Comparison of ENCODE assay signal across 23 mouse cellular contexts in the genomic region with DNA sequence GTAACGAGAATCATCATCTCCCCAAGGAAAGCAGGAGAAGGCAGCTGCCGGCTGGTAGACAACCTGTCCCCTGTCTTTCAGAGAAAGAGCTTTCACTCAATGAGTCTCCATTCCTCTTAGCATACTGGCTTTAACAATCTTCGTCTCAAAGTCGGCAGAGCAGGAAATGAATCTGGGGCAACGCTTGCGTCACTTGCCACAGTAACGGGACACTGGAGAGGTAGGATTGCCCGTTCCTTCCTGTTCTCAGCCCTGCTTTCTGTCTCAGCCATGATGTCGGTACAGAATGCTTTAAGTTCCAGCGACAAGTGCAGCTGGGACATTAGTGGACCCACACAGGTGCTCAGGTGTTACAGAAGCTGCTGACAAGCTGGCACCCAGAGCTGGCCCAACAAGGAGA. TPM values are rescaled to one million over a fixed set of nuclear protein-coding genes. Genes with fewer than 3 reads are reported as not detected.
DNase-seq lines count a peak whose midpoint lies in the region; ATAC-seq lines count a peak whose summit lies in the region.
"Had no signal": no experiment of that assay in that cellular context is flagged by ENCODE, and none has a peak within 500 bp of the region (broad histone marks: within the 10 kb centered on the region; RNA-seq: fewer than 3 reads in every experiment).

No protein-coding gene starts in this region.

- H3K36me3 ChIP-seq in midbrain, embryonic 15.5 days (replicated peaks) = no peaks in the 10 kb centered on the region
- H3K36me3 ChIP-seq: embryonic facial prominence, embryonic 13.5 days; heart, embryonic 10.5 days; hindbrain, embryonic 13.5 days; intestine, embryonic 15.5 days; limb, embryonic 15.5 days had no signal

- no peak overlapping the region for H3K9ac ChIP-seq in midbrain, embryonic 15.5 days
- H3K9ac ChIP-seq: embryonic facial prominence, embryonic 13.5 days; hindbrain, embryonic 13.5 days; intestine, embryonic 15.5 days; limb, embryonic 15.5 days had no signal

- 86% methylated on average over 10 of the region's 10 CpGs for WGBS in midbrain, embryonic 15.5 days

- DNase-seq in naive thymus-derived CD4-positive, alpha-beta T cell, adult 2 months (ENCODE audit: low read depth) = peak; percentile 3
- DNase-seq in thymus, postnatal 36 days = peak; percentile 61 to 76
- no peak for DNase-seq in cerebellum, adult 9-11 months
- DNase-seq in layer of hippocampus, adult 11-12 months (ENCODE audit: low spot score) = no peak
- DNase-seq: cerebellum, adult 8-10 months; gastrocnemius, postnatal 25 days; heart, postnatal 10 days; kidney, postnatal 4 days; lung, postnatal 14 days; retina, postnatal 1 day had no signal

- no peak overlapping the region for H3K27ac ChIP-seq in midbrain, embryonic 15.5 days
- H3K27ac ChIP-seq: embryonic facial prominence, embryonic 13.5 days; heart, embryonic 10.5 days; hindbrain, embryonic 13.5 days; intestine, embryonic 15.5 days; limb, embryonic 15.5 days had no signal

- H3K4me2 ChIP-seq in midbrain, embryonic 15.5 days = no peak overlapping the region
- H3K4me2 ChIP-seq: embryonic facial prominence, embryonic 13.5 days; hindbrain, embryonic 13.5 days; intestine, embryonic 15.5 days; limb, embryonic 15.5 days had no signal

- no peak overlapping the region for H3K4me3 ChIP-seq in midbrain, embryonic 15.5 days
- H3K4me3 ChIP-seq: embryonic facial prominence, embryonic 13.5 days; heart, embryonic 10.5 days; hindbrain, embryonic 13.5 days; intestine, embryonic 15.5 days; limb, embryonic 15.5 days had no signal

- ATAC-seq in CD4-positive, CD25-positive, alpha-beta regulatory T cell, adult 4 months = peak; percentile 56
- peak; percentile 81 for ATAC-seq in common myeloid progenitor, adult 5-6 weeks (replicated peaks; ENCODE audit: low read depth, poor library complexity, severe bottlenecking)
- ATAC-seq in midbrain, embryonic 15.5 days (replicated peaks) = no peak
- ATAC-seq: forebrain, embryonic 14.5 days; intestine, embryonic 15.5 days; midbrain, embryonic 16.5 days had no signal

- H3K9me3 ChIP-seq in midbrain, embryonic 15.5 days = no peaks in the 10 kb centered on the region
- H3K9me3 ChIP-seq: embryonic facial prominence, embryonic 13.5 days; heart, embryonic 10.5 days; hindbrain, embryonic 13.5 days; intestine, embryonic 15.5 days; limb, embryonic 15.5 days had no signal

- no peaks in the 10 kb centered on the region for H3K27me3 ChIP-seq in midbrain, embryonic 15.5 days (replicated peaks)
- H3K27me3 ChIP-seq: CH12.LX; embryonic facial prominence, embryonic 13.5 days; hindbrain, embryonic 13.5 days; intestine, embryonic 15.5 days had no signal

- no peaks in the 10 kb centered on the region for H3K4me1 ChIP-seq in midbrain, embryonic 15.5 days
- H3K4me1 ChIP-seq: embryonic facial prominence, embryonic 13.5 days; hindbrain, embryonic 13.5 days; intestine, embryonic 15.5 days; limb, embryonic 15.5 days had no signal

RNA-seq across cellular contexts. Expression of a gene that starts 57.5 kb away (rescaled TPM):
- polyA plus RNA-seq in CD4-positive, CD25-positive, alpha-beta regulatory T cell, adult 4 months (2017; shearing (Covaris generic)) = not detected
- total RNA-seq in common myeloid progenitor, adult 5-6 weeks (2017) = 0.09 TPM in 1 of 2 replicates, not detected in the other
- polyA plus RNA-seq in midbrain, embryonic 15.5 days (2015; fragmentation: Nextera tagmentation; extraction: Ambion mirVana) = 1.6 and 1.9 TPM in 2 replicates
- total RNA-seq: CH12.LX; megakaryocyte-erythroid progenitor cell, adult 5-6 weeks; MEL had no signal

Comparison
In these comparisons a context has a peak if more than half of its experiments do, and no peak if none do; other contexts are left out.
1. DNase-seq: peak in naive thymus-derived CD4-positive, alpha-beta T cell, adult 2 months (single experiment) and thymus, postnatal 36 days (2 of 2); none in cerebellum, adult 9-11 months (single experiment) and layer of hippocampus, adult 11-12 months (single experiment).